Mouse (Mus musculus) limb, embryonic 14.5 days (tissue): ENCODE data around the gene Kcnab3. TPM values are rescaled to one million over a fixed set of nuclear protein-coding genes. Genes with fewer than 3 reads are reported as not detected.

Experiments
- ATAC-seq: fragments of 200-750 bp; cut with Nextera tagmentation; 2 replicates; pipeline ENCODE4 v1.8.0; 2017; ENCODE audit warnings: low read depth, moderate number of reproducible peaks, moderate TSS enrichment; ENCODE audit not compliant: low FRiP score
- DNase-seq: peaks from one replicate; pipeline ENCODE4 v3.0.0-alpha.2; 2015; ENCODE audit warnings: low spot score
- H3K27ac ChIP-seq: fragments of 300-500 bp; sonication (generic); replicated peaks from 2 replicates; pipeline ENCODE4 v1.5.1; 2014; ENCODE audit warnings: low read depth, mild to moderate bottlenecking, low read length, moderate library complexity, mixed read lengths
- H3K27me3 ChIP-seq: fragments of 300-500 bp; sonication (generic); 2 replicates; pipeline ENCODE4 v1.6.1; 2014; ENCODE audit warnings: low read length, mixed read lengths; ENCODE audit not compliant: control insufficient read depth, insufficient read depth
- H3K36me3 ChIP-seq: fragments of 300-500 bp; sonication (generic); 2 replicates; pipeline ENCODE4 v1.6.1; 2014; ENCODE audit warnings: mild to moderate bottlenecking, low read length, moderate library complexity, mixed read lengths; ENCODE audit not compliant: control insufficient read depth, insufficient read depth
- H3K4me1 ChIP-seq: fragments of 300-500 bp; sonication (generic); 2 replicates; pipeline ENCODE4 v1.6.1; 2014; ENCODE audit warnings: antibody characterized with exemption, low read length, mixed read lengths; ENCODE audit not compliant: control insufficient read depth, insufficient read depth
- H3K4me2 ChIP-seq: fragments of 300-500 bp; sonication (generic); replicated peaks from 2 replicates; pipeline ENCODE4 v1.6.1; 2014; ENCODE audit warnings: low read depth, mild to moderate bottlenecking, low read length, moderate library complexity; ENCODE audit not compliant: severe bottlenecking
- H3K4me3 ChIP-seq: fragments of 300-500 bp; sonication (generic); replicated peaks from 2 replicates; pipeline ENCODE4 v1.5.1; 2014; ENCODE audit warnings: low read length
- H3K9ac ChIP-seq: fragments of 300-500 bp; sonication (generic); 2 replicates; pipeline ENCODE4 v1.6.1; 2014; ENCODE audit warnings: mild to moderate bottlenecking, low read depth, low read length, moderate library complexity; ENCODE audit not compliant: severe bottlenecking
- H3K9me3 ChIP-seq: fragments of 300-500 bp; sonication (generic); 2 replicates; pipeline ENCODE4 v1.6.1; 2016; ENCODE audit warnings: low read length; ENCODE audit not compliant: control insufficient read depth
- POLR2A ChIP-seq: fragments of 200-500 bp; IDR thresholded peaks from 2 replicates; pipeline ENCODE4 v1.8.0; 2012; ENCODE audit warnings: inconsistent platforms, mild to moderate bottlenecking, moderate library complexity, borderline replicate concordance; ENCODE audit not compliant: insufficient read depth, insufficient read length; ENCODE audit errors: extremely low read depth
- WGBS: fragments of 180-500 bp; shearing (Covaris S2); extraction: QIAGEN DNeasy Blood & Tissue Kit; methylation state at CpG from one replicate; pipeline ENCODE4 v1.1.7; 2014; 5-methylcytosine and 5-hydroxymethylcytosine counted together
- polyA plus RNA-seq, 2 experiments: library from polyadenylated mRNA; depleted of rRNA in 1 of 2; stranded (reverse) in 1 of 2; unstranded in 1 of 2; fragments of >200 nt; fragmentation: Nextera tagmentation in 1 of 2; extraction: Ambion mirVana in 1 of 2; gene quantifications; 2 replicates each; pipeline versions ENCODE4 v1.2.1 to v1.2.3; 2012 to 2014

Kcnab3 gene
- polyA plus RNA-seq, 2 experiments, result 2.2 to 4.1 TPM

GRCm38 (mm10) chr11:69364910-69365309 lies 38.9 kb downstream of the Kcnab3 start:
- Histone ChIP-seq H3K9me3 (no peaks in the 10 kb centered on the region), H3K27ac (peak overlapping the region; percentile 94), H3K9ac (0 out of 2 replicates have a peak overlapping the region, but pooled peaks have one; percentile 35), H3K4me1 (peaks cover 31% of the 10 kb centered on the region), H3K36me3 (peaks cover 46% of the 10 kb centered on the region), H3K27me3 (no peaks in the 10 kb centered on the region), H3K4me2 (peak overlapping the region; percentile 94), H3K4me3 (peak overlapping the region; percentile 94)
- peak; percentile 4 for ATAC-seq
- 3% methylated on average over 6 of the region's 6 CpGs for WGBS
- peak; percentile 84 for DNase-seq
- TF ChIP-seq POLR2A, result no peak

GRCm38 (mm10) chr11:69365722-69366121 lies 39.7 kb downstream of the Kcnab3 start:
- Histone ChIP-seq H3K9me3 (no peaks in the 10 kb centered on the region), H3K27me3 (no peaks in the 10 kb centered on the region), H3K4me3 (peak overlapping the region; percentile 94), H3K27ac (peak overlapping the region; percentile 94), H3K36me3 (peaks cover 38% of the 10 kb centered on the region), H3K4me2 (peak overlapping the region; percentile 94), H3K4me1 (peaks cover 35% of the 10 kb centered on the region), H3K9ac (peak overlapping the region; percentile 61)
- ATAC-seq (no peak), DNase-seq (peak; percentile 15)
- WGBS, result 15% methylated on average over 6 of the region's 6 CpGs
- TF ChIP-seq POLR2A, result no peak

GRCm38 (mm10) chr11:69366157-69366854 lies 40.2 kb downstream of the Kcnab3 start:
- DNase-seq (peak; percentile 99), ATAC-seq (peak; percentile 86)
- Histone ChIP-seq H3K4me2 (peak overlapping the region; percentile 94), H3K4me3 (peak overlapping the region; percentile 94), H3K27ac (peak overlapping the region; percentile 100), H3K27me3 (no peaks in the 10 kb centered on the region), H3K36me3 (peaks cover 32% of the 10 kb centered on the region), H3K9me3 (no peaks in the 10 kb centered on the region), H3K4me1 (peaks cover 40% of the 10 kb centered on the region), H3K9ac (peak overlapping the region; percentile 61)
- TF ChIP-seq POLR2A, result peak; percentile 39; the same call in 1 of the 2 replicates
- under 1% methylated on average over 26 of the region's 26 CpGs for WGBS

GRCm38 (mm10) chr11:69366855-69367615 lies 41.0 kb downstream of the Kcnab3 start:
- no peak for TF ChIP-seq POLR2A
- under 1% methylated on average over 22 of the region's 22 CpGs for WGBS
- ATAC-seq (no peak), DNase-seq (peak; percentile 33)
- H3K27me3 ChIP-seq, result no peaks in the 10 kb centered on the region
- peak overlapping the region; percentile 100 for H3K27ac ChIP-seq
- peak overlapping the region; percentile 94 for H3K4me3 ChIP-seq
- H3K4me2 ChIP-seq, result peak overlapping the region; percentile 94
- H3K9ac ChIP-seq, result peak overlapping the region; percentile 100
- H3K4me1 ChIP-seq, result peaks cover 46% of the 10 kb centered on the region
- peaks cover 25% of the 10 kb centered on the region for H3K36me3 ChIP-seq
- no peaks in the 10 kb centered on the region for H3K9me3 ChIP-seq

GRCm38 (mm10) chr11:69367616-69368355 lies 41.7 kb downstream of the Kcnab3 start:
- 2% methylated on average over 22 of the region's 22 CpGs for WGBS
- peaks cover 48% of the 10 kb centered on the region for H3K4me1 ChIP-seq
- no peaks in the 10 kb centered on the region for H3K9me3 ChIP-seq
- peaks cover 17% of the 10 kb centered on the region for H3K36me3 ChIP-seq
- no peak for TF ChIP-seq POLR2A
- peak overlapping the region; percentile 100 for H3K27ac ChIP-seq
- H3K4me3 ChIP-seq, result peak overlapping the region; percentile 94
- peak overlapping the region; percentile 100 for H3K9ac ChIP-seq
- H3K27me3 ChIP-seq, result no peaks in the 10 kb centered on the region
- H3K4me2 ChIP-seq, result peak overlapping the region; percentile 94
- DNase-seq (peak; percentile 41), ATAC-seq (no peak)
